Mouse (Mus musculus) liver, postnatal 0 days (tissue): ENCODE results near the gene Adarb1.

Experiments used
- CTCF ChIP-seq: sonication (generic); IDR thresholded peaks from 2 replicates; pipeline ENCODE4 v1.5.1; 2016; ENCODE audit warnings: antibody characterized with exemption, low read depth
- EP300 ChIP-seq: IDR thresholded peaks from 2 replicates; pipeline ENCODE4 v1.6.1; 2016; ENCODE audit warnings: antibody characterized with exemption, low read depth, mild to moderate bottlenecking

DNA sequence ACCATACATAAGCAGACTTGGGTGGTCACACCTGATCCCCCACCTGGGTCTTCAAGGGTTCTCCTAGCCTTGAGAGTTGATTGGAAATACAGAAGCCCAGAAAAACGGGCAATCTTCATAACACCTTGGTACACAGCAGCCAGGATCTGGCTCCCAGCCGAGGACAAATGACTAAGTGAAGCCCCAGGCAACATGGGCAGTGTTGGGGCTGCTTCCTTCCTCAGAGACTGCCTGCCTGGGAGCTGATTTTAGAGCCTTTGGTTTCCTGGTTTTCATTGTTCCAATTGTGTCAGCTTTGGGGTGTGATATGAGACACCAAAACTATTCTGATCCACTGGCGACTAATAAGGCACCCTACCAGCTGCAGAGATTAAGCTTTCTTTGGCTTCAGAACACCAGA, 20.0 kb downstream of the Adarb1 start:
- TF ChIP-seq CTCF (no peak), EP300 (no peak)
